Mouse (Mus musculus) E14TG2a.4 (cell line): ENCODE measurements around the gene Tcf25.
"Not testable (repeated sequence)": the region's sequence is repeated elsewhere in the genome, so short reads cannot be mapped to it uniquely, and the experiment has no call there.

Experiments
- H3K27me3 ChIP-seq: 2 replicates; pipeline ENCODE4 v1.6.1; 2014; ENCODE audit warnings: low read length, control low read depth; ENCODE audit not compliant: insufficient read depth
- H3K36me3 ChIP-seq: 2 replicates; pipeline ENCODE4 v1.6.1; 2014; ENCODE audit warnings: low read length, control low read depth; ENCODE audit not compliant: insufficient read depth
- H3K4me1 ChIP-seq: replicated peaks from 2 replicates; pipeline ENCODE4 v1.6.1; 2014; ENCODE audit warnings: low read depth, low read length, control low read depth
- H3K4me3 ChIP-seq: replicated peaks from 2 replicates; pipeline ENCODE4 v1.5.1; 2014; ENCODE audit warnings: mild to moderate bottlenecking, low read length
- H3K9me3 ChIP-seq: 2 replicates; pipeline ENCODE4 v1.6.1; 2014; ENCODE audit warnings: low read length, control low read depth
- CTCF ChIP-seq: conservative IDR thresholded peaks from 2 replicates; pipeline ENCODE4 v1.5.1; 2014; ENCODE audit warnings: low read length
- NANOG ChIP-seq: IDR thresholded peaks from 2 replicates; pipeline ENCODE4 v1.6.1; 2014; ENCODE audit warnings: borderline replicate concordance, low read length, mixed read lengths
- POU5F1 ChIP-seq: IDR thresholded peaks from 2 replicates; pipeline ENCODE4 v1.6.1; 2014; ENCODE audit warnings: low read length, borderline replicate concordance

Tcf25 gene

DNA sequence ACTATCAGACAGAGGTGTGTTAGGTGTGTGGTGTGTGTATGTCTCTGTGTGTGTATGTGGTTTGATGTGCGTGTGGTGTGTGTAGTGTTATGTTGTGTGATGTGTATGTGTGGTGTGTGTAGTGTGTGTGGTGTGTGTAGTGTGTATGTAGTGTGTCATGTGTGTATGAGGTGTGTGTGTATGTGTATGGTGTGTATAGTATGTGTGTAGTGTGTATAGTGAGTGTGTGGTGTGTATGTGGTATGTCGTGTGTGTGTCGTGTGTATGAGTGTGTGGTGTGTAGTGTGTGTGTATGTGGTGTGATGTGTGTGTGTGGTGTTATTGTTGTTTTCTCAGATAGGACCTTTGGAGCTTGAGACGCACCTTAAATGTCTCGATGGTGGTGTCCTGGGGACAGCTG is 68.8 kb downstream of the Tcf25 start:
- no peak overlapping the region for H3K4me3 ChIP-seq
- TF ChIP-seq POU5F1 (no peak), CTCF (no peak), NANOG (no peak)
- H3K36me3 ChIP-seq = no peaks in the 10 kb centered on the region
- no peaks in the 10 kb centered on the region for H3K9me3 ChIP-seq
- H3K4me1 ChIP-seq = peaks cover 40% of the 10 kb centered on the region
- H3K27me3 ChIP-seq = no peaks in the 10 kb centered on the region

GRCm38 (mm10) chr8:123442871-123443575 is 69.5 kb downstream of the Tcf25 start:
- H3K36me3 ChIP-seq = no peaks in the 10 kb centered on the region
- peak overlapping the region; percentile 86 for H3K4me3 ChIP-seq
- peak; percentile 54 for TF ChIP-seq CTCF
- TF ChIP-seq POU5F1 = no peak
- no peak for TF ChIP-seq NANOG
- peaks cover 47% of the 10 kb centered on the region for H3K4me1 ChIP-seq
- no peaks in the 10 kb centered on the region for H3K9me3 ChIP-seq
- no peaks in the 10 kb centered on the region for H3K27me3 ChIP-seq

DNA sequence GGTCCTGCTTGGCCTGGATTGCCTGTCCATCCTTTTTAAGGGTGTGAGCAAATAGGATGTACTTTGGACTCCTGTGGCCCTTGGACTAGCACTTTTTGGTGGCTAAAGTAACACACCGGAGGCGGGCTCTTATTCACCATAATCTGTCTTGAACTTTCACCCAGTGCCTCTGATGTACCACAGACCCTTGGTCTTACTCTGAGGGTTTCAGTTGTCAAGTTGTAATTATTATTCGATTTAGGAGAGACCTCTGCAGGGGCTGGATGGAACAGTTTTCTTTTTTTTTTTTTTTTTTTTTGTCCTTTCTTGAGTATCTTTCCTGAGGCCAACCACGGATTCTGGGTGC is 70.0 kb downstream of the Tcf25 start:
- Histone ChIP-seq H3K9me3 (no peaks in the 10 kb centered on the region), H3K4me3 (peak overlapping the region; percentile 86), H3K4me1 (peaks cover 52% of the 10 kb centered on the region), H3K36me3 (no peaks in the 10 kb centered on the region), H3K27me3 (no peaks in the 10 kb centered on the region)
- TF ChIP-seq CTCF = no peak
- TF ChIP-seq NANOG = no peak
- TF ChIP-seq POU5F1 = no peak

- TF ChIP-seq NANOG (no peak), POU5F1 (no peak), CTCF (no peak)
- peak overlapping the region; percentile 86; the same call in 1 of the 2 replicates for H3K4me3 ChIP-seq
- H3K4me1 ChIP-seq = peaks cover 58% of the 10 kb centered on the region
- H3K9me3 ChIP-seq = no peaks in the 10 kb centered on the region
- no peaks in the 10 kb centered on the region for H3K27me3 ChIP-seq
- H3K36me3 ChIP-seq = peaks cover 2% of the 10 kb centered on the region
Observed at GRCm38 (mm10) chr8:123444131-123444530, 70.6 kb downstream of the Tcf25 start.

- no peak for TF ChIP-seq CTCF
- no peak for TF ChIP-seq NANOG
- no peak for TF ChIP-seq POU5F1
- peak overlapping the region; percentile 60 for H3K4me3 ChIP-seq
- no peaks in the 10 kb centered on the region for H3K27me3 ChIP-seq
- H3K4me1 ChIP-seq = peaks cover 68% of the 10 kb centered on the region
- no peaks in the 10 kb centered on the region for H3K9me3 ChIP-seq
- H3K36me3 ChIP-seq = peaks cover 19% of the 10 kb centered on the region
Observed at GRCm38 (mm10) chr8:123445981-123446380, 72.4 kb downstream of the Tcf25 start.

- H3K27me3 ChIP-seq = no peaks in the 10 kb centered on the region
- no peaks in the 10 kb centered on the region for H3K9me3 ChIP-seq
- H3K4me1 ChIP-seq = peaks cover 68% of the 10 kb centered on the region
- H3K4me3 ChIP-seq = peak overlapping the region; percentile 60
- TF ChIP-seq CTCF (no peak), POU5F1 (no peak), NANOG (no peak)
- H3K36me3 ChIP-seq = peaks cover 27% of the 10 kb centered on the region
Observed at GRCm38 (mm10) chr8:123446799-123447198, 73.2 kb downstream of the Tcf25 start.

- H3K27me3 ChIP-seq = no peaks in the 10 kb centered on the region
- 0 out of 2 replicates have a peak, but pooled peaks cover 5% of the 10 kb centered on the region for H3K9me3 ChIP-seq
- no peak overlapping the region for H3K4me3 ChIP-seq
- no peak for TF ChIP-seq CTCF
- no peak for TF ChIP-seq POU5F1
- H3K4me1 ChIP-seq = peaks cover 75% of the 10 kb centered on the region
- H3K36me3 ChIP-seq = peaks cover 49% of the 10 kb centered on the region
Observed at GRCm38 (mm10) chr8:123450783-123451182, 77.2 kb downstream of the Tcf25 start.

- H3K27me3 ChIP-seq, H3K9me3 ChIP-seq, H3K4me3 ChIP-seq: not testable (repeated sequence)
- Histone ChIP-seq H3K36me3 (peaks cover 58% of the 10 kb centered on the region), H3K4me1 (peaks cover 74% of the 10 kb centered on the region)
Observed at GRCm38 (mm10) chr8:123451747-123452146, 78.2 kb downstream of the Tcf25 start.

- peaks cover 70% of the 10 kb centered on the region for H3K4me1 ChIP-seq
- TF ChIP-seq NANOG (no peak), POU5F1 (no peak), CTCF (no peak)
- 0 out of 2 replicates have a peak, but pooled peaks cover 5% of the 10 kb centered on the region for H3K9me3 ChIP-seq
- no peak overlapping the region for H3K4me3 ChIP-seq
- H3K27me3 ChIP-seq = no peaks in the 10 kb centered on the region
- H3K36me3 ChIP-seq = peaks cover 61% of the 10 kb centered on the region
Observed at GRCm38 (mm10) chr8:123452149-123452548, 78.6 kb downstream of the Tcf25 start.

DNA sequence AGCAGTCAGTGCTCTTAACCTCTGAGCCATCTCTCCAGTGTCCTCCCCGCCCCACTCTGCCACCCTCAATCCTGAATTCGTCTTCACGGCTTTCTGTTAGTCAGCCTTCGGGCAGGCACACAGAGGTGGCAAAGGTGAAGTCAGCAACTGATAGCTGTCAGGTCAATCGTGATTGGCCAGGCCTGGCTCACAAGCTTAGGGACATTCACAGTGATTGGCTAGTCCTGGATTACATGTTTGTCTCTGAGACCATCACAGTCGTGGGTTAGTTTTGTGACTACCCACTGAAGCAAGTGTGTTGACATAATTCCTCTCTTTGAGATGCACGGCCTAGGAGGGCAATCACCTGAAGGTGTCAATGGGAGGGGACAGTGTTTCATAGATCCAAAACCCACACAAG is 79.7 kb downstream of the Tcf25 start:
- no peaks in the 10 kb centered on the region for H3K27me3 ChIP-seq
- H3K4me1 ChIP-seq = peaks cover 58% of the 10 kb centered on the region
- H3K9me3 ChIP-seq = 0 out of 2 replicates have a peak, but pooled peaks cover 5% of the 10 kb centered on the region
- H3K36me3 ChIP-seq = peaks cover 73% of the 10 kb centered on the region
- TF ChIP-seq CTCF (no peak), POU5F1 (no peak), NANOG (no peak)
- H3K4me3 ChIP-seq = peak overlapping the region; percentile 88; the same call in 1 of the 2 replicates
